Mouse (Mus musculus): ENCODE measurements around the gene Ptpn23.

DNA sequence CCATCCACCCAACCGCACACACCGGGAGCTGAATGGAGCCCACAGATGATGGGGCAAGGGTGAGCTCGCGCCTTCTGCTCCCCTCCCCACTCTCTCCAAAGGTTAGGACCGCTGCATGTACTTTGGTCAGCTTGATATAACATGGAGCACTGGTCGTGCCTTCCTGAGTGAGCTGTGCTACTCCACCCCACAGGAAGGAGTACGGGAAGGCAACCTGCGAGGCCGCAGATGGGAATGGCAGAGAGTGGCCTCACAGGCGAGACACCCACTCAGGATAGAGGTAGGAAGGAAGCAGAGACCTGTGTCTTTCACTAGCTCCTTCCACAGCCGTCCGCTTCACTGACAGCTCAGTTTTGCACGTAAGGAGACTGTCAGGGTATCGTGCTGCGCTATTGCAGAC, 40.3 kb upstream of the Ptpn23 start:
- no peak for TF ChIP-seq POLR2A (IDR thresholded peaks at IDR 0.05; ENCODE audit: insufficient read depth, low read length)
- no peak for TF ChIP-seq CTCF (IDR thresholded peaks at IDR 0.05; ENCODE audit: low read depth, low read length)
- no peak for TF ChIP-seq EP300 (IDR thresholded peaks at IDR 0.05; ENCODE audit: insufficient read depth, low read depth, low read length)
